Mouse (Mus musculus): ENCODE measurements around the gene Got1. TPM values are rescaled to one million over a fixed set of nuclear protein-coding genes. Genes with fewer than 3 reads are reported as not detected.

The Got1 gene
- polyA plus RNA-seq, 1 experiment from 2014 or later, result 106 TPM

DNA sequence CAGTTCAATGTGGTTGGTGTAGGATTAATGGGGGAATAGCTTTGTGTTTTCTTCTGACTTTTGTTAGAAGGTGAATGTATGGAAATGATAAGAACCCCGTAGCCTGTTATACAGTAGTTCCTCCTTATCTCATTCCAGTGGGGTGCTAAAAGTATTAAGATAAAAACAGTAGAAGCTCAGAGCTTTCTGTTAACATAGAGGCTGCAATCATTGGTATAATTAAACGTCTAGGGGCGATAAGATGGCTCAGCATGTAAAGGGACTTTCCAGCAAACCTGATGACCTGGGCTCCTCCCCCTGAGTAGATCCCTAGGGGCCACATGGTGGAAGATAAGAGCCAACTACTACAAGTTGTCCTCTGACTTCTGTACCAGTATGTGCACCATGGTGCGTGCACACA lies 71.4 kb downstream of the Got1 start:
- no peak overlapping the region for H3K4me3 ChIP-seq
- no peak overlapping the region for H3K9ac ChIP-seq
- WGBS, result 92% methylated on average over 4 of the region's 4 CpGs
- H3K4me1 ChIP-seq (replicated peaks), result no peaks in the 10 kb centered on the region
- no peaks in the 10 kb centered on the region for H3K9me3 ChIP-seq
- no peak for ATAC-seq (ENCODE audit: low FRiP score, low read depth)
- H3K36me3 ChIP-seq, result no peaks in the 10 kb centered on the region
- H3K27ac ChIP-seq (replicated peaks), result no peak overlapping the region
- no peak overlapping the region for H3K4me2 ChIP-seq
- no peaks in the 10 kb centered on the region for H3K27me3 ChIP-seq

DNA sequence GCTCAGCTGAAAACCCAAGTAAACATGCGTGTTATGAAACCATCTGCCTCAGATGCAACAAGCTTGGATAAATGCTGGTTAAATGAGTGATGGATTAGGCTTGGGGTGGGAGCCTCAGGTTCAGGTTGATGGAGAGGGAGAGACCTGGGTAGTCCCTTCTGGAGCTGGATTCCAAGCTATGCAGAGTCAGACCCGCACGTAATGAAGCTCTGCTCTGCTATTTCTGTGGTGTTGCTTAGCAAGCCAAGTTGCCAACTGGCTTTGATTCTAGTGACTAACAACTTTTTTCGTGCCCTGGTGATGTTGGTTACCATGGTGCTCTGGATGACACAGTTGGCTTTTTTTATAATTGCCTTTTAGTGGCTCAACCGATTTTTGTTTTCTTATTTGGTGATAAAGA lies 72.2 kb downstream of the Got1 start:
- no peak for ATAC-seq (ENCODE audit: low FRiP score, low read depth)
- 80% methylated on average over 5 of the region's 5 CpGs for WGBS
- H3K4me3 ChIP-seq, result no peak overlapping the region
- no peak overlapping the region for H3K4me2 ChIP-seq
- H3K9ac ChIP-seq, result no peak overlapping the region
- H3K4me1 ChIP-seq (replicated peaks), result no peaks in the 10 kb centered on the region
- H3K36me3 ChIP-seq, result no peaks in the 10 kb centered on the region
- no peak overlapping the region for H3K27ac ChIP-seq (replicated peaks)
- no peaks in the 10 kb centered on the region for H3K9me3 ChIP-seq
- H3K27me3 ChIP-seq, result no peaks in the 10 kb centered on the region

DNA sequence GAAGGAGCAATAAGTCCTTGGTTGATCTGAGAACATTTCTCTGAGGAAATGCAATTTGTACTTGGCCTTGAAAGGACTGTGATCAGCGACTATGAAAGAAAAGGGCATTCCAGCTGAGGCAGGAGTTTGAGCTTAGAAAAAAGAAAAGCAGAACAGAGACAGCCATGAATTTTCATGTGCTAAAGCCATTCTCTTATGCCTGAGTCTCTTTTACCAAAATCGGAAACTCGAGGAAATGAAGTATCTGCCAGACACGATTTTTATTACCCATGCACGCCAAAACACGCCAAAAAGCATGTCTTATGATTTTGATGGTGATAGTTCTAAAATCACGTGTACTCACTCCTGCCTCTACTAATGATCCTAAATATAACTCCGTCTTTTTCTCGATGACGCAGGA lies 72.8 kb downstream of the Got1 start:
- no peak overlapping the region for H3K9ac ChIP-seq
- WGBS, result 90% methylated on average over 10 of the region's 10 CpGs
- no peak overlapping the region for H3K4me3 ChIP-seq

More for the DNA sequence above, 72.8 kb downstream of the Got1 start:
- H3K36me3 ChIP-seq, result no peaks in the 10 kb centered on the region
- no peak for ATAC-seq (ENCODE audit: low FRiP score, low read depth)
- H3K4me2 ChIP-seq, result no peak overlapping the region
- no peak overlapping the region for H3K27ac ChIP-seq (replicated peaks)
- H3K9me3 ChIP-seq, result no peaks in the 10 kb centered on the region
- H3K4me1 ChIP-seq (replicated peaks), result no peaks in the 10 kb centered on the region
- no peaks in the 10 kb centered on the region for H3K27me3 ChIP-seq

Other genes with a start within 250 kb of the Got1 start
- gene Hpse2, start 136.2 kb downstream of the Got1 start, polyA plus RNA-seq (2015; fragmentation: Nextera tagmentation; extraction: Ambion mirVana), result 0.17 and 0.32 TPM in 2 replicates
- 3.4 and 3.9 TPM in 2 replicates for gene Cnnm1, start 84.2 kb downstream of the Got1 start, polyA plus RNA-seq (2015; fragmentation: Nextera tagmentation; extraction: Ambion mirVana)
- 0.21 and 1.1 TPM in 2 replicates for gene Nkx2-3, start 87.7 kb upstream of the Got1 start, polyA plus RNA-seq (2015; fragmentation: Nextera tagmentation; extraction: Ambion mirVana)
- gene Slc25a28, start 150.3 kb upstream of the Got1 start, polyA plus RNA-seq (2015; fragmentation: Nextera tagmentation; extraction: Ambion mirVana), result 16.0 and 16.4 TPM in 2 replicates
- 8.3 and 8.4 TPM in 2 replicates for gene Entpd7, start 165.1 kb upstream of the Got1 start, polyA plus RNA-seq (2015; fragmentation: Nextera tagmentation; extraction: Ambion mirVana)
- gene Cutc, start 228.4 kb upstream of the Got1 start, polyA plus RNA-seq (2015; fragmentation: Nextera tagmentation; extraction: Ambion mirVana), result 6.5 and 7.8 TPM in 2 replicates
- gene Cox15, start 228.4 kb upstream of the Got1 start, polyA plus RNA-seq (2015; fragmentation: Nextera tagmentation; extraction: Ambion mirVana), result 12.9 and 13.9 TPM in 2 replicates

Measured in hindbrain, embryonic 15.5 days (tissue).